ENCODE assay signal across 25 mouse cellular contexts in the genomic region with DNA sequence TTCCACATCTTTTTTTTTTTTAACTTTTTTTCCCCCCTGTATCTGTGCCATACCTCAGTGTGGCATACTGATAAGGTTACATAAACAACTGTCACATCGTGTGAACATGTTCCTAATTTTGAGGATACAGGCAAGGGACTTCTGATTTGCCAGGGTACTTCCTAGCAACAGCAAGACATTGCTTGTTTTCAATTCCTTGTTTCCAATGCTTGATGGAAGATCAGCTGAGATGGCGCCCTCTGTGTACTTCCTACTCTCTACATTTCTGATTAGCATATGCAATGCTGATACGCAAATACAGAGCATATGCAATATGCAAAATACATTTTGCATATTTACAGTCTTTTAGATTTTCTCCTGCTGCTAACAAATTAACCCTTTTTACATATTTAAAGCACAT.
DNase-seq lines count a peak whose midpoint lies in the region; ATAC-seq and TF ChIP-seq lines count a peak whose summit lies in the region.
"Had no signal": no experiment of that assay in that cellular context is flagged by ENCODE, and none has a peak within 500 bp of the region (broad histone marks: within the 10 kb centered on the region; RNA-seq: fewer than 3 reads in every experiment).

No protein-coding gene starts in this region.

- H3K36me3 ChIP-seq in forebrain, embryonic 13.5 days (ENCODE audit: poor library complexity, severe bottlenecking): no peaks in the 10 kb centered on the region
- H3K36me3 ChIP-seq in forebrain, embryonic 15.5 days: no peaks in the 10 kb centered on the region
- H3K36me3 ChIP-seq in forebrain, postnatal 0 days (ENCODE audit: insufficient read depth): no peaks in the 10 kb centered on the region
- H3K36me3 ChIP-seq in forebrain, embryonic 11.5 days (ENCODE audit: control insufficient read depth, insufficient read depth, low read length): no peaks in the 10 kb centered on the region
- no peaks in the 10 kb centered on the region for H3K36me3 ChIP-seq in midbrain, embryonic 11.5 days (ENCODE audit: control insufficient read depth, insufficient read depth, low read length)
- H3K36me3 ChIP-seq in midbrain, embryonic 13.5 days: no peaks in the 10 kb centered on the region
- H3K36me3 ChIP-seq in kidney, adult 2 months (ENCODE audit: control insufficient read depth, insufficient read depth, low read length): peaks cover 6% of the 10 kb centered on the region; the same call in 1 of the 2 replicates
- H3K36me3 ChIP-seq: heart, embryonic 12.5 days; heart, embryonic 15.5 days; hindbrain, embryonic 10.5 days; hindbrain, embryonic 13.5 days; intestine, embryonic 15.5 days had no signal

- H3K4me2 ChIP-seq in forebrain, embryonic 13.5 days: no peak overlapping the region
- H3K4me2 ChIP-seq in forebrain, embryonic 15.5 days (replicated peaks): no peak overlapping the region
- no peak overlapping the region for H3K4me2 ChIP-seq in forebrain, postnatal 0 days (ENCODE audit: low read depth)
- no peak overlapping the region for H3K4me2 ChIP-seq in forebrain, embryonic 11.5 days (ENCODE audit: low read depth, low read length, severe bottlenecking)
- no peak overlapping the region for H3K4me2 ChIP-seq in midbrain, embryonic 11.5 days
- no peak overlapping the region for H3K4me2 ChIP-seq in midbrain, embryonic 13.5 days (replicated peaks)
- H3K4me2 ChIP-seq: heart, embryonic 12.5 days; heart, embryonic 15.5 days; hindbrain, embryonic 13.5 days; intestine, embryonic 15.5 days had no signal

- no peaks in the 10 kb centered on the region for H3K27me3 ChIP-seq in forebrain, embryonic 13.5 days
- no peaks in the 10 kb centered on the region for H3K27me3 ChIP-seq in forebrain, embryonic 15.5 days
- H3K27me3 ChIP-seq in forebrain, postnatal 0 days (ENCODE audit: insufficient read depth, low read length): no peaks in the 10 kb centered on the region
- no peaks in the 10 kb centered on the region for H3K27me3 ChIP-seq in forebrain, embryonic 11.5 days (ENCODE audit: control insufficient read depth, insufficient read depth, low read length)
- H3K27me3 ChIP-seq in midbrain, embryonic 11.5 days (ENCODE audit: control insufficient read depth, insufficient read depth, low read length): no peaks in the 10 kb centered on the region
- H3K27me3 ChIP-seq in midbrain, embryonic 13.5 days: no peaks in the 10 kb centered on the region
- H3K27me3 ChIP-seq in kidney, adult 2 months (replicated peaks; ENCODE audit: control insufficient read depth, insufficient read depth, low read length): no peaks in the 10 kb centered on the region
- H3K27me3 ChIP-seq: heart, embryonic 12.5 days; heart, embryonic 15.5 days; hindbrain, embryonic 13.5 days; intestine, embryonic 15.5 days had no signal

- H3K9me3 ChIP-seq in forebrain, embryonic 13.5 days (replicated peaks): no peaks in the 10 kb centered on the region
- H3K9me3 ChIP-seq in forebrain, embryonic 15.5 days: no peaks in the 10 kb centered on the region
- no peaks in the 10 kb centered on the region for H3K9me3 ChIP-seq in forebrain, postnatal 0 days (ENCODE audit: low read length)
- H3K9me3 ChIP-seq in forebrain, embryonic 11.5 days (ENCODE audit: control insufficient read depth, low read length): no peaks in the 10 kb centered on the region
- no peaks in the 10 kb centered on the region for H3K9me3 ChIP-seq in midbrain, embryonic 11.5 days (ENCODE audit: control insufficient read depth, low read length)
- H3K9me3 ChIP-seq in midbrain, embryonic 13.5 days: no peaks in the 10 kb centered on the region
- H3K9me3 ChIP-seq: heart, embryonic 12.5 days; heart, embryonic 15.5 days; hindbrain, embryonic 10.5 days; hindbrain, embryonic 13.5 days; intestine, embryonic 15.5 days had no signal

- no peak overlapping the region for H3K27ac ChIP-seq in forebrain, embryonic 13.5 days
- no peak overlapping the region for H3K27ac ChIP-seq in forebrain, embryonic 15.5 days (replicated peaks)
- H3K27ac ChIP-seq in forebrain, postnatal 0 days (ENCODE audit: low read depth, low read length): no peak overlapping the region
- H3K27ac ChIP-seq in forebrain, embryonic 11.5 days (ENCODE audit: low read depth, low read length): no peak overlapping the region
- no peak overlapping the region for H3K27ac ChIP-seq in midbrain, embryonic 11.5 days (ENCODE audit: low read depth, low read length)
- H3K27ac ChIP-seq in midbrain, embryonic 13.5 days: no peak overlapping the region
- no peak overlapping the region for H3K27ac ChIP-seq in kidney, adult 2 months (ENCODE audit: insufficient read depth, low read depth, low read length)
- H3K27ac ChIP-seq: gastrocnemius, adult 2 months; heart, embryonic 15.5 days; hindbrain, embryonic 10.5 days; hindbrain, embryonic 13.5 days; intestine, embryonic 15.5 days had no signal

- peak; percentile 15 for DNase-seq in forebrain, postnatal 0 days
- no peak for DNase-seq in forebrain, embryonic 11.5 days (ENCODE audit: low spot score)
- DNase-seq in midbrain, embryonic 11.5 days (ENCODE audit: low spot score, missing footprints): peak; percentile 33
- no peak for DNase-seq in kidney, adult 2 months
- DNase-seq in right cerebral cortex, postnatal 14 days: no peak
- DNase-seq: adrenal gland, adult 8-10 months; adrenal gland, postnatal 25 days; cerebellum, adult 18-20 months; cerebellum, adult 9-10 months; cerebellum, postnatal 14 days; gastrocnemius, adult 2 months; gastrocnemius, postnatal 14 days; heart, adult 18-20 months; heart, postnatal 10 days; heart, postnatal 36 days had no signal

- no peak for TF ChIP-seq POLR2A in kidney, adult 2 months (IDR thresholded peaks at IDR 0.05; ENCODE audit: low read depth, low read length)

- ATAC-seq in forebrain, embryonic 13.5 days: peak; percentile 58; the same call in 1 of the 2 replicates
- no peak; the same call in 1 of the 2 replicates for ATAC-seq in forebrain, embryonic 15.5 days (replicated peaks)
- ATAC-seq in forebrain, postnatal 0 days: peak; percentile 53
- no peak for ATAC-seq in forebrain, embryonic 11.5 days (replicated peaks; ENCODE audit: low FRiP score)
- ATAC-seq in midbrain, embryonic 11.5 days (ENCODE audit: low FRiP score): no peak
- no peak for ATAC-seq in midbrain, embryonic 13.5 days
- ATAC-seq: activated CD4-positive, CD25-positive, alpha-beta regulatory T cell, adult 4 months; hindbrain, embryonic 16.5 days; intestine, embryonic 15.5 days had no signal

- WGBS in forebrain, embryonic 13.5 days: 81% methylated on average over 3 of the region's 3 CpGs
- WGBS in forebrain, embryonic 15.5 days: 57% methylated on average over 3 of the region's 3 CpGs
- 63% methylated on average over 3 of the region's 3 CpGs for WGBS in forebrain, postnatal 0 days
- 82% methylated on average over 3 of the region's 3 CpGs for WGBS in forebrain, embryonic 11.5 days
- WGBS in midbrain, embryonic 11.5 days: 88% methylated on average over 3 of the region's 3 CpGs
- 82% methylated on average over 3 of the region's 3 CpGs for WGBS in midbrain, embryonic 13.5 days
- 73% methylated on average over 3 of the region's 3 CpGs for WGBS in kidney, adult 2 months

- no peak overlapping the region for H3K4me3 ChIP-seq in forebrain, embryonic 13.5 days
- no peak overlapping the region for H3K4me3 ChIP-seq in forebrain, embryonic 15.5 days
- no peak overlapping the region for H3K4me3 ChIP-seq in forebrain, postnatal 0 days (ENCODE audit: low read depth, low read length)
- no peak overlapping the region for H3K4me3 ChIP-seq in forebrain, embryonic 11.5 days (ENCODE audit: low read depth, low read length)
- no peak overlapping the region for H3K4me3 ChIP-seq in midbrain, embryonic 11.5 days (ENCODE audit: low read depth, low read length)
- H3K4me3 ChIP-seq in midbrain, embryonic 13.5 days (replicated peaks): no peak overlapping the region
- H3K4me3 ChIP-seq in kidney, adult 2 months (ENCODE audit: insufficient read depth, low read depth, low read length): no peak overlapping the region
- H3K4me3 ChIP-seq: gastrocnemius, adult 2 months; heart, embryonic 12.5 days; heart, embryonic 15.5 days; hindbrain, embryonic 10.5 days; hindbrain, embryonic 13.5 days; intestine, embryonic 15.5 days had no signal

- no peak for TF ChIP-seq CTCF in forebrain, postnatal 0 days (IDR thresholded peaks at IDR 0.05; ENCODE audit: low read depth)
- TF ChIP-seq CTCF in kidney, adult 2 months (conservative IDR thresholded peaks at IDR 0.05; ENCODE audit: insufficient read depth, insufficient read length, low read depth, low read length): no peak

- no peak overlapping the region for H3K9ac ChIP-seq in forebrain, embryonic 13.5 days
- H3K9ac ChIP-seq in forebrain, embryonic 15.5 days (replicated peaks): no peak overlapping the region
- no peak overlapping the region for H3K9ac ChIP-seq in forebrain, postnatal 0 days
- H3K9ac ChIP-seq in forebrain, embryonic 11.5 days (ENCODE audit: low read length): no peak overlapping the region
- H3K9ac ChIP-seq in midbrain, embryonic 11.5 days (ENCODE audit: low read length): no peak overlapping the region
- H3K9ac ChIP-seq in midbrain, embryonic 13.5 days (replicated peaks): no peak overlapping the region
- H3K9ac ChIP-seq: heart, embryonic 12.5 days; heart, embryonic 15.5 days; hindbrain, embryonic 13.5 days; intestine, embryonic 15.5 days had no signal

- H3K4me1 ChIP-seq in forebrain, embryonic 13.5 days: no peaks in the 10 kb centered on the region
- H3K4me1 ChIP-seq in forebrain, embryonic 15.5 days: peaks cover 8% of the 10 kb centered on the region
- H3K4me1 ChIP-seq in forebrain, postnatal 0 days (ENCODE audit: insufficient read depth): peaks cover 3% of the 10 kb centered on the region; the same call in 1 of the 2 replicates
- H3K4me1 ChIP-seq in forebrain, embryonic 11.5 days (replicated peaks; ENCODE audit: control insufficient read depth, insufficient read depth, low read length): no peaks in the 10 kb centered on the region
- no peaks in the 10 kb centered on the region for H3K4me1 ChIP-seq in midbrain, embryonic 11.5 days (ENCODE audit: control insufficient read depth, insufficient read depth, low read length)
- H3K4me1 ChIP-seq in midbrain, embryonic 13.5 days (replicated peaks): no peaks in the 10 kb centered on the region
- H3K4me1 ChIP-seq in kidney, adult 2 months (ENCODE audit: control insufficient read depth, insufficient read depth, low read length): no peaks in the 10 kb centered on the region
- H3K4me1 ChIP-seq: hindbrain, embryonic 13.5 days; intestine, embryonic 15.5 days had no signal

Comparison
In these comparisons a context has a peak if more than half of its experiments do, and no peak if none do; other contexts are left out.
1. ATAC-seq: peak in forebrain, embryonic 13.5 days (single experiment) and forebrain, postnatal 0 days (single experiment); none in forebrain, embryonic 15.5 days (single experiment), forebrain, embryonic 11.5 days (single experiment), midbrain, embryonic 11.5 days (single experiment) and midbrain, embryonic 13.5 days (single experiment).
2. DNase-seq: peak in forebrain, postnatal 0 days (single experiment) and midbrain, embryonic 11.5 days (single experiment); none in forebrain, embryonic 11.5 days (single experiment), kidney, adult 2 months (single experiment) and right cerebral cortex, postnatal 14 days (single experiment).